Mouse (Mus musculus): ENCODE data around the gene Pax7. TPM values are rescaled to one million over a fixed set of nuclear protein-coding genes. Genes with fewer than 3 reads are reported as not detected.

The Pax7 gene
- polyA plus RNA-seq, 1 experiment: not detected

GRCm38 (mm10) chr4:139697755-139698154 is 135.6 kb downstream of the Pax7 start:
- Histone ChIP-seq H3K4me3 (replicated peaks; ENCODE audit: control insufficient read depth, low read depth, low read length) (no peak overlapping the region), H3K27ac (ENCODE audit: control insufficient read depth, insufficient read depth, low read depth, low read length, poor library complexity) (no peak overlapping the region), H3K4me1 (ENCODE audit: control insufficient read depth, insufficient read depth, low read length) (no peaks in the 10 kb centered on the region; the same call in 1 of the 2 replicates)
- TF ChIP-seq CTCF (IDR thresholded peaks at IDR 0.05; ENCODE audit: control insufficient read depth, insufficient read depth, low read length) (no peak), POLR2A (IDR thresholded peaks at IDR 0.05; ENCODE audit: borderline replicate concordance, control insufficient read depth, low read depth, low read length) (no peak)
- 18% methylated on average over 9 of the region's 9 CpGs for WGBS

- no peak overlapping the region for H3K27ac ChIP-seq (ENCODE audit: control insufficient read depth, insufficient read depth, low read depth, low read length, poor library complexity)
- no peak overlapping the region for H3K4me3 ChIP-seq (replicated peaks; ENCODE audit: control insufficient read depth, low read depth, low read length)
- TF ChIP-seq POLR2A (IDR thresholded peaks at IDR 0.05; ENCODE audit: borderline replicate concordance, control insufficient read depth, low read depth, low read length) (no peak), CTCF (IDR thresholded peaks at IDR 0.05; ENCODE audit: control insufficient read depth, insufficient read depth, low read length) (no peak)
- H3K4me1 ChIP-seq (ENCODE audit: control insufficient read depth, insufficient read depth, low read length): no peaks in the 10 kb centered on the region
- 54% methylated on average over 5 of the region's 5 CpGs for WGBS
Measured at GRCm38 (mm10) chr4:139693315-139693714, 140.0 kb downstream of the Pax7 start.

GRCm38 (mm10) chr4:139689627-139690269 is 143.6 kb downstream of the Pax7 start:
- TF ChIP-seq POLR2A (IDR thresholded peaks at IDR 0.05; ENCODE audit: borderline replicate concordance, control insufficient read depth, low read depth, low read length): no peak
- no peak for TF ChIP-seq CTCF (IDR thresholded peaks at IDR 0.05; ENCODE audit: control insufficient read depth, insufficient read depth, low read length)
- 4% methylated on average over 7 of the region's 7 CpGs for WGBS
- H3K4me3 ChIP-seq (replicated peaks; ENCODE audit: control insufficient read depth, low read depth, low read length): no peak overlapping the region
- no peak overlapping the region for H3K27ac ChIP-seq (ENCODE audit: control insufficient read depth, insufficient read depth, low read depth, low read length, poor library complexity)
- no peaks in the 10 kb centered on the region for H3K4me1 ChIP-seq (ENCODE audit: control insufficient read depth, insufficient read depth, low read length)

GRCm38 (mm10) chr4:139688058-139688457 is 145.3 kb downstream of the Pax7 start:
- no peak overlapping the region for H3K4me3 ChIP-seq (replicated peaks; ENCODE audit: control insufficient read depth, low read depth, low read length)
- 60% methylated on average over 9 of the region's 9 CpGs for WGBS
- H3K27ac ChIP-seq (ENCODE audit: control insufficient read depth, insufficient read depth, low read depth, low read length, poor library complexity): no peak overlapping the region
- TF ChIP-seq CTCF (IDR thresholded peaks at IDR 0.05; ENCODE audit: control insufficient read depth, insufficient read depth, low read length): no peak
- no peak for TF ChIP-seq POLR2A (IDR thresholded peaks at IDR 0.05; ENCODE audit: borderline replicate concordance, control insufficient read depth, low read depth, low read length)
- H3K4me1 ChIP-seq (ENCODE audit: control insufficient read depth, insufficient read depth, low read length): no peaks in the 10 kb centered on the region

Other genes with a start within 250 kb of the Pax7 start
- gene Gm21969, start 230.3 kb downstream of the Pax7 start, polyA plus RNA-seq (2011; ENCODE audit: insufficient read depth, insufficient read length, low replicate concordance, missing spikeins): not detected in 2 replicates
- 8.1 and 17.2 TPM in 2 replicates for gene Aldh4a1, start 210.7 kb downstream of the Pax7 start, polyA plus RNA-seq (2011; ENCODE audit: insufficient read depth, insufficient read length, low replicate concordance, missing spikeins)
- gene Tas1r2, start 180.0 kb downstream of the Pax7 start, polyA plus RNA-seq (2011; ENCODE audit: insufficient read depth, insufficient read length, low replicate concordance, missing spikeins): not detected in 2 replicates
- 0.25 TPM in 1 of 2 replicates, not detected in the other for gene Klhdc7a, start 134.5 kb upstream of the Pax7 start, polyA plus RNA-seq (2011; ENCODE audit: insufficient read depth, insufficient read length, low replicate concordance, missing spikeins)

All from bone marrow, adult 2 months (tissue).